Mouse (Mus musculus): ENCODE results near the gene Ccr6. TPM values are rescaled to one million over a fixed set of nuclear protein-coding genes. Genes with fewer than 3 reads are reported as not detected.

Gene Ccr6
- total and polyA plus RNA-seq, 3 experiments, result 1.5 to 8.0 (median 5.2) TPM

DNA sequence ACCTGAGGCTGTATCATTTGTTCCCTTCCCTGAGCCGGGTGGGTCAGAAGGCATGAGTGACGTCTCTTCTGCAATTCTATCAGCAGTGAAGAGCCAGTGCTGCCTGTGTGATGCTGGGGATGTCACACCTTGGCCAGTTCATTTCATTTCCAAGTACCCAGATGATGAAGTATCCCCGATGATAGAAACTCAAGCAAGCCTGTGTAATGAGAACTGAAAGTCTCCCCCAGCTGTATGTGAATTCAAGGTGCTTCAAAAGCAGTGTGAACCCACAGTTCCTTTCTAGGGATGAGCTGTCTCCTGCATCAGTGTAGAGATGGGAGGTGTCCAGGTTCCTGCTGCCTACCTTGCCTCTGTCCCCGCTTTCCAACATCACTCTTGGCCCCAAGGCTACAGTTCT, 1.3 kb upstream of the Ccr6 start (continued):
- TF ChIP-seq IRF4 (IDR thresholded peaks at IDR 0.05; ENCODE audit: low read depth, low read length) (peak; percentile 61), ZKSCAN1 (IDR thresholded peaks at IDR 0.05; ENCODE audit: borderline replicate concordance, low read depth, low read length) (no peak), ZC3H11A (IDR thresholded peaks at IDR 0.05; ENCODE audit: low read depth, low read length) (no peak), RAD21 (IDR thresholded peaks at IDR 0.05; ENCODE audit: low read depth, low read length) (no peak), JUND (conservative IDR thresholded peaks at IDR 0.05; ENCODE audit: low read depth, low read length) (0 out of 2 replicates have a peak, but pooled peaks have one; percentile 44), RCOR1 (conservative IDR thresholded peaks at IDR 0.05; ENCODE audit: low read depth, low read length) (0 out of 2 replicates have a peak, but pooled peaks have one; percentile 48), ETS1 (conservative IDR thresholded peaks at IDR 0.05; ENCODE audit: low read depth, low read length) (peak; percentile 44)

DNA sequence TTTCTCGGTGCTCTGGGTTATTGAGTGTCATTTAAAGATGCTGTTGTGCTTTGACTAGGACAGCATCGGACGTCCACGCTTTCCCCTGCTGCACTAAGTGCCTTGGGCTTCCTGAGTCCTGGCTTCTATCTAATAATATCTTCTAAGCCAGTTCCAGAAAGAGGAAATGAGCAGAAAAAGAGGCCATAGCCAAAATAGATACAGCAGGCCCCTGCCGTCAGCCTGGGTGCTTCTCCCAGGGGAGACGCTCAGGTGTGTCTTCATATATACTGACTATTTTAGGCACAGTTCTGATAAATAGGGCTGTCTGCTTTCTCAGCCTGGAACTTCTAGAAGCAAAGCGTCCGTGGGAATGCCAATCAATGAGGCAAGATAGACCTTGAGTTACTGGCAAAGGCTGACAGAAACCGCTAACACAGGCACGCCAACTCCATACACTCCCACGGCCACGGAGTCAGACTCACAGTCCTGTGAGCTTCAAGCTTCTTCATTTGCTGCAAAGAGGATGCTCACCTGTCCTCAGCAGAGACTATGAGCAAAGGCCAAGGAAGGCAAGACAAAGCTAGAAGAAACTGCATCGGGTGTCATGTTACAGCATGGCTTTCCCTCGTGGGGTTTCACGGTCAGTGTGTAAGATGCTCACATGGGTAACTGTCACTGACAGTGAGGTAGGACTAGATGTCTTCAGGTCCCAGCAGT, 2.3 kb downstream of the Ccr6 start:
- H3K4me2 ChIP-seq (ENCODE audit: insufficient read depth, low read depth, poor library complexity, severe bottlenecking), result peak overlapping the region; percentile 71
- H3K27me3 ChIP-seq (replicated peaks), result no peaks in the 10 kb centered on the region
- dilution Hi-C loops (cut with MboI; ENCODE audit: extremely low pct_ligation_motif_present, extremely low pct_unique_long_range_greater_than_20kb, low sequenced_read_pairs) (no loop called here), in situ Hi-C loops (cut with MboI; ENCODE audit: low pct_ligation_motif_present, low pct_unique_long_range_greater_than_20kb, low sequenced_read_pairs) (no loop called here)
- TF ChIP-seq MEF2A (IDR thresholded peaks at IDR 0.05; ENCODE audit: borderline replicate concordance, low read depth, low read length) (peak; percentile 95), BHLHE40 (IDR thresholded peaks at IDR 0.05; ENCODE audit: low read depth, low read length) (peak; percentile 71), POLR2A (IDR thresholded peaks at IDR 0.05; ENCODE audit: low read depth, low read length) (no peak), CHD2 (IDR thresholded peaks at IDR 0.05; ENCODE audit: low read length) (0 out of 2 replicates have a peak, but pooled peaks have one; percentile 46), ETS1 (conservative IDR thresholded peaks at IDR 0.05; ENCODE audit: low read depth, low read length) (peak; percentile 82), MAFK (IDR thresholded peaks at IDR 0.05; ENCODE audit: insufficient replicate concordance, low read length) (no peak; the same call in 1 of the 2 replicates), RCOR1 (conservative IDR thresholded peaks at IDR 0.05; ENCODE audit: low read depth, low read length) (no peak), JUN (IDR thresholded peaks at IDR 0.05; ENCODE audit: insufficient read depth, low read depth, low read length) (no peak), ZKSCAN1 (IDR thresholded peaks at IDR 0.05; ENCODE audit: borderline replicate concordance, low read depth, low read length) (no peak), EP300 (IDR thresholded peaks at IDR 0.05; ENCODE audit: low read length) (peak; percentile 82), UBTF (IDR thresholded peaks at IDR 0.05; ENCODE audit: low read depth, low read length) (no peak), IRF4 (IDR thresholded peaks at IDR 0.05; ENCODE audit: low read depth, low read length) (peak; percentile 80), CHD1 (IDR thresholded peaks at IDR 0.05; ENCODE audit: low read depth, low read length) (no peak), TCF12 (IDR thresholded peaks at IDR 0.05; ENCODE audit: low read depth, low read length) (peak; percentile 54; the same call in 1 of the 2 replicates), TBP (conservative IDR thresholded peaks at IDR 0.05; ENCODE audit: low read depth, low read length) (no peak)
- DNase-seq (ENCODE audit: extremely low read depth), result peak; percentile 72
- H3K4me1 ChIP-seq (ENCODE audit: control insufficient read depth in 1 of 2, insufficient read depth in 2 of 2), result peaks cover 36 to 96% of the 10 kb centered on the region in 2 experiments
- H3K9me3 ChIP-seq (replicated peaks; ENCODE audit: low read length), result peaks cover 7% of the 10 kb centered on the region
- H3K9ac ChIP-seq (ENCODE audit: insufficient read depth, low read depth), result no peak overlapping the region
- no peak overlapping the region for H3K4me3 ChIP-seq (replicated peaks in 1 of 3; ENCODE audit: low read depth in 2 of 3, low read length in 2 of 3, poor library complexity in 1 of 3)
- H3K27ac ChIP-seq (ENCODE audit: insufficient read depth, low read depth), result no peak overlapping the region
- H3K36me3 ChIP-seq (replicated peaks in 1 of 2; ENCODE audit: control insufficient read depth in 1 of 2, insufficient read depth in 1 of 2, low read length in 1 of 2), result no peaks in the 10 kb centered on the region
- H3K79me2 ChIP-seq (replicated peaks; ENCODE audit: control insufficient read depth, extremely low read depth, insufficient read depth, poor library complexity, severe bottlenecking), result no peaks in the 10 kb centered on the region

Data from CH12.LX (cell line).